Comparison of ENCODE assay signal across 15 mouse cellular contexts in genomic region chr13:51423647-51424046, GRCm38 (mm10). TPM values are rescaled to one million over a fixed set of nuclear protein-coding genes. Genes with fewer than 3 reads are reported as not detected.
"Had no signal": no experiment of that assay in that cellular context is flagged by ENCODE, and none has a peak within 500 bp of the region (broad histone marks: within the 10 kb centered on the region; RNA-seq: fewer than 3 reads in every experiment).

No protein-coding gene starts in this region.

- H3K4me3 ChIP-seq: kidney, embryonic 15.5 days; left cerebral cortex, adult 2 months; limb, embryonic 15.5 days; liver, embryonic 12.5 days; midbrain, embryonic 15.5 days; neural tube, embryonic 13.5 days had no signal

- H3K27ac ChIP-seq: kidney, embryonic 15.5 days; left cerebral cortex, adult 2 months; limb, embryonic 15.5 days; liver, embryonic 12.5 days; midbrain, embryonic 15.5 days; neural tube, embryonic 13.5 days had no signal

- DNase-seq: kidney, adult 2 months; kidney, postnatal 25 days; lung, embryonic 14.5 days; retina, postnatal 1 day; right cerebral cortex, postnatal 25 days; thymus, adult 18-20 months; thymus, postnatal 14 days had no signal

- ATAC-seq: intestine, embryonic 16.5 days; liver, embryonic 12.5 days; midbrain, embryonic 15.5 days had no signal

RNA-seq across cellular contexts. Expression of gene S1pr3, which starts 15.2 kb away (rescaled TPM):
- total RNA-seq: monocyte, adult 5-6 weeks had no signal
